Mouse (Mus musculus) limb, embryonic 14.5 days (tissue): Measurements from ENCODE around the gene Actl6a. TPM values are rescaled to one million over a fixed set of nuclear protein-coding genes. Genes with fewer than 3 reads are reported as not detected.

ENCODE experiments used
- ATAC-seq: fragments of 200-750 bp; cut with Nextera tagmentation; 2 replicates; pipeline ENCODE4 v1.8.0; 2017; ENCODE audit warnings: low read depth, moderate number of reproducible peaks, moderate TSS enrichment; ENCODE audit not compliant: low FRiP score
- DNase-seq: peaks from one replicate; pipeline ENCODE4 v3.0.0-alpha.2; 2015; ENCODE audit warnings: low spot score
- H3K27ac ChIP-seq: fragments of 300-500 bp; sonication (generic); replicated peaks from 2 replicates; pipeline ENCODE4 v1.5.1; 2014; ENCODE audit warnings: low read depth, mild to moderate bottlenecking, low read length, moderate library complexity, mixed read lengths
- H3K27me3 ChIP-seq: fragments of 300-500 bp; sonication (generic); 2 replicates; pipeline ENCODE4 v1.6.1; 2014; ENCODE audit warnings: low read length, mixed read lengths; ENCODE audit not compliant: control insufficient read depth, insufficient read depth
- H3K36me3 ChIP-seq: fragments of 300-500 bp; sonication (generic); 2 replicates; pipeline ENCODE4 v1.6.1; 2014; ENCODE audit warnings: mild to moderate bottlenecking, low read length, moderate library complexity, mixed read lengths; ENCODE audit not compliant: control insufficient read depth, insufficient read depth
- H3K4me1 ChIP-seq: fragments of 300-500 bp; sonication (generic); 2 replicates; pipeline ENCODE4 v1.6.1; 2014; ENCODE audit warnings: antibody characterized with exemption, low read length, mixed read lengths; ENCODE audit not compliant: control insufficient read depth, insufficient read depth
- H3K4me2 ChIP-seq: fragments of 300-500 bp; sonication (generic); replicated peaks from 2 replicates; pipeline ENCODE4 v1.6.1; 2014; ENCODE audit warnings: low read depth, mild to moderate bottlenecking, low read length, moderate library complexity; ENCODE audit not compliant: severe bottlenecking
- H3K4me3 ChIP-seq: fragments of 300-500 bp; sonication (generic); replicated peaks from 2 replicates; pipeline ENCODE4 v1.5.1; 2014; ENCODE audit warnings: low read length
- H3K9ac ChIP-seq: fragments of 300-500 bp; sonication (generic); 2 replicates; pipeline ENCODE4 v1.6.1; 2014; ENCODE audit warnings: mild to moderate bottlenecking, low read depth, low read length, moderate library complexity; ENCODE audit not compliant: severe bottlenecking
- H3K9me3 ChIP-seq: fragments of 300-500 bp; sonication (generic); 2 replicates; pipeline ENCODE4 v1.6.1; 2016; ENCODE audit warnings: low read length; ENCODE audit not compliant: control insufficient read depth
- POLR2A ChIP-seq: fragments of 200-500 bp; IDR thresholded peaks from 2 replicates; pipeline ENCODE4 v1.8.0; 2012; ENCODE audit warnings: inconsistent platforms, mild to moderate bottlenecking, moderate library complexity, borderline replicate concordance; ENCODE audit not compliant: insufficient read depth, insufficient read length; ENCODE audit errors: extremely low read depth
- WGBS: fragments of 180-500 bp; shearing (Covaris S2); extraction: QIAGEN DNeasy Blood & Tissue Kit; methylation state at CpG from one replicate; pipeline ENCODE4 v1.1.7; 2014; 5-methylcytosine and 5-hydroxymethylcytosine counted together
- polyA plus RNA-seq, 2 experiments: library from polyadenylated mRNA; depleted of rRNA in 1 of 2; stranded (reverse) in 1 of 2; unstranded in 1 of 2; fragments of >200 nt; fragmentation: Nextera tagmentation in 1 of 2; extraction: Ambion mirVana in 1 of 2; gene quantifications; 2 replicates each; pipeline versions ENCODE4 v1.2.1 to v1.2.3; 2012 to 2014

Gene Actl6a
- polyA plus RNA-seq, 2 experiments, result 67.9 to 124 TPM

- ATAC-seq, result no peak
- Histone ChIP-seq H3K9ac (no peak overlapping the region), H3K27ac (no peak overlapping the region), H3K4me2 (no peak overlapping the region), H3K36me3 (no peaks in the 10 kb centered on the region), H3K27me3 (no peaks in the 10 kb centered on the region), H3K9me3 (no peaks in the 10 kb centered on the region), H3K4me3 (no peak overlapping the region), H3K4me1 (no peaks in the 10 kb centered on the region)
- TF ChIP-seq POLR2A, result no peak
- 75% methylated on average over 3 of the region's 3 CpGs for WGBS
- no peak for DNase-seq
Observed at GRCm38 (mm10) chr3:32690008-32690407, 16.1 kb upstream of the Actl6a start.

DNA sequence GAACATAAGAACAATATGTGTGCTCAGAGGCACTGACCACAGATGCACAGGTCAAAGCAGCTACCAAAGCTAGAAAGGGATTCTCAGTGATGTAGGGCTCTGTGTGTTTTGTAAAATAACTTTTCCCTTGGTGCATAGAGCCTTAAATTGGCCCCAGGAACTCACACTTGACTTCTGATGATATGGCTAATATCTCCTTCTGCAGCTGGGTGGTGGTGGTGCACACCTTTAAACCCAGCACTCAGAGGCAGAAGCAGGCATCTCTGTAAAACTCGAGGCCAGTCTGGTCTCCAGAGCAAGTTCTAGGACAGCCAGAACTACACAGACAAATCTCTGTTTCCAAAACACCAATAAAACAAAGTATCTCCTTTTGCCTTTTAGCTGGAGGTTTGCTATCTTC, 15.2 kb upstream of the Actl6a start:
- Histone ChIP-seq H3K9ac (no peak overlapping the region), H3K27me3 (no peaks in the 10 kb centered on the region), H3K4me3 (no peak overlapping the region), H3K9me3 (no peaks in the 10 kb centered on the region), H3K4me2 (no peak overlapping the region), H3K4me1 (no peaks in the 10 kb centered on the region), H3K27ac (no peak overlapping the region), H3K36me3 (no peaks in the 10 kb centered on the region)
- 39% methylated on average over 1 of the region's 1 CpGs for WGBS
- ATAC-seq, result no peak
- no peak for DNase-seq
- TF ChIP-seq POLR2A, result no peak

DNA sequence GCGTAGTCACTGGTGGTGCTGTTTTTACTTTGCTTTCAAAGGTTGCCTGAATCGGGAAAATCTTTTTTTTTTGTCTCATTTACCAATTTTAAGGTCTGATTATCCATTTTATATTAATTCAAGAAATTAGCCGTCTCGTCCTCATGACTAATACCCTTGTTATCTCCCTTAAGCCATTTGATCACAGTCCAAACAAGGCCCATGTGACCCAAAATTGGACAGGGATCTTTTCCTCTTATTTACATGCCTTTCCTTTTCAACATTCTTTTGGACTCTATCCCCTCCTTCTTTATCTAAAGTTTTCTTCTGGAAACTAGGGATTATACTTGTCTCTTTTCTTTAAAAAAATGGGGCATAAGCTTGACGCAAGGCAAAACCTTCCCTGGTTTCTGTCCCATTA, 14.3 kb upstream of the Actl6a start:
- 82% methylated on average over 5 of the region's 5 CpGs for WGBS
- H3K4me3 ChIP-seq, result no peak overlapping the region
- no peaks in the 10 kb centered on the region for H3K27me3 ChIP-seq
- ATAC-seq, result no peak
- no peak overlapping the region for H3K27ac ChIP-seq
- no peak for DNase-seq
- no peak overlapping the region for H3K9ac ChIP-seq
- no peaks in the 10 kb centered on the region for H3K9me3 ChIP-seq
- H3K36me3 ChIP-seq, result no peaks in the 10 kb centered on the region
- no peak overlapping the region for H3K4me2 ChIP-seq
- H3K4me1 ChIP-seq, result no peaks in the 10 kb centered on the region
- no peak for TF ChIP-seq POLR2A

- WGBS, result 74% methylated on average over 5 of the region's 5 CpGs
- no peak overlapping the region for H3K4me3 ChIP-seq
- no peaks in the 10 kb centered on the region for H3K9me3 ChIP-seq
- no peak for TF ChIP-seq POLR2A
- no peak overlapping the region for H3K27ac ChIP-seq
- no peak overlapping the region for H3K9ac ChIP-seq
- ATAC-seq (no peak), DNase-seq (no peak)
- no peaks in the 10 kb centered on the region for H3K36me3 ChIP-seq
- H3K4me2 ChIP-seq, result no peak overlapping the region
- no peaks in the 10 kb centered on the region for H3K27me3 ChIP-seq
- no peaks in the 10 kb centered on the region for H3K4me1 ChIP-seq
Observed at GRCm38 (mm10) chr3:32694211-32694610, 11.9 kb upstream of the Actl6a start.

DNA sequence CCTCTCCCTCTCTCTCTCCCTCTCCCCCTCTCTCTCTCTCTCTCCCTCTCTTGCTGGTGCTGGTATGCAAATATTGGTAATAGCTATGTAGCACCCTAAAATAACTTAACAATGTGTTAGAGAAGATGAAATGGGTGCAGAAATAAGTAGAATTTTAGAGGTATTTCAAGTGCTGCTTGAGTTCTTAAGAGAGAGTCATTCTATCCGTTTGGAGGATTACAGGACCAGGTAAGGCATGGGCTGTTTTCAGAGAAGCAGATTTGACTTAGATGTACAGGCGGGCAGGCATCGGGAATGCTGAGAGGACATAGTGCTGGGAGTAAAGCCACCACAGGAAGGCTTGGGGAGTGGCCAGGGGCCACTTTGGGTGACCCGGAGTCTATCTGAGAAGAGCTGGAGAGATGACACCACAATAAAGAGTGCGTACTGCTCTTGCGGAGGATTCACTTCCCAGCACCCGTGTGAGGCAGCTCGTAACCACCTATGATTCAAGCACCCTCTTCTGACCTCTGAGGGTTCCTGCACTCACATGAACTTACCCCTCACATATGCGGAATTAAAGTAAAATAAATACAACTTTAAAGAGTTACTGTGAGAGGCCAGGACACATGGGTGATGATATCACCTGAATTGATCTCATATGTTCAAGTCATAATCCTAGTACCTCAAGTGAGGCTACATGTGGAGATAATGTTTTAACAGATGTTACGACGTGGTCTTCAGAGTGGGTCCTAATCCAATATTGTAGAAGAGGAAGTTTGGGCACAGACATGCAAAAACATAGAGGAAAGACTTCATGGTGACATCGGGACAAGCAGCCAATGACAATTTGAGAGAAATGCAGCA, 11.1 kb upstream of the Actl6a start:
- WGBS, result 71% methylated on average over 12 of the region's 12 CpGs
- H3K36me3 ChIP-seq, result no peaks in the 10 kb centered on the region
- no peak overlapping the region for H3K4me3 ChIP-seq
- no peak overlapping the region for H3K4me2 ChIP-seq
- H3K27me3 ChIP-seq, result no peaks in the 10 kb centered on the region
- DNase-seq, result no peak
- no peaks in the 10 kb centered on the region for H3K4me1 ChIP-seq
- ATAC-seq, result no peak
- no peak for TF ChIP-seq POLR2A
- H3K9ac ChIP-seq, result no peak overlapping the region
- H3K9me3 ChIP-seq, result no peaks in the 10 kb centered on the region
- H3K27ac ChIP-seq, result no peak overlapping the region
